Mouse (Mus musculus): ENCODE data around the gene Ufc1. TPM values are rescaled to one million over a fixed set of nuclear protein-coding genes. Genes with fewer than 3 reads are reported as not detected.

Gene Ufc1
- polyA plus RNA-seq, 1 experiment from 2014 or later: 118 TPM

- Histone ChIP-seq H3K9me3 (ENCODE audit: control insufficient read depth, low read depth, low read length) (no peaks in the 10 kb centered on the region), H3K27me3 (ENCODE audit: control insufficient read depth, insufficient read depth, low read length) (no peaks in the 10 kb centered on the region), H3K9ac (replicated peaks; ENCODE audit: low read depth, low read length) (no peak overlapping the region), H3K4me3 (ENCODE audit: low read depth, low read length) (no peak overlapping the region), H3K36me3 (ENCODE audit: control insufficient read depth, insufficient read depth, low read length) (no peaks in the 10 kb centered on the region), H3K4me1 (ENCODE audit: control insufficient read depth, insufficient read depth, low read length) (peaks cover 8% of the 10 kb centered on the region), H3K27ac (ENCODE audit: low read length) (no peak overlapping the region), H3K4me2 (replicated peaks; ENCODE audit: low read depth, low read length) (no peak overlapping the region)
- WGBS: 78% methylated on average over 17 of the region's 17 CpGs
- ATAC-seq (ENCODE audit: insufficient number of reproducible peaks, insufficient read depth, low FRiP score, low read depth): no peak
Measured at GRCm38 (mm10) chr1:171258921-171259320, 35.9 kb downstream of the Ufc1 start.

- Histone ChIP-seq H3K4me1 (ENCODE audit: control insufficient read depth, insufficient read depth, low read length) (peaks cover 8% of the 10 kb centered on the region), H3K27ac (ENCODE audit: low read length) (no peak overlapping the region), H3K4me2 (replicated peaks; ENCODE audit: low read depth, low read length) (no peak overlapping the region), H3K9me3 (ENCODE audit: control insufficient read depth, low read depth, low read length) (no peaks in the 10 kb centered on the region), H3K27me3 (ENCODE audit: control insufficient read depth, insufficient read depth, low read length) (no peaks in the 10 kb centered on the region), H3K36me3 (ENCODE audit: control insufficient read depth, insufficient read depth, low read length) (no peaks in the 10 kb centered on the region), H3K9ac (replicated peaks; ENCODE audit: low read depth, low read length) (no peak overlapping the region), H3K4me3 (ENCODE audit: low read depth, low read length) (no peak overlapping the region)
- no peak for ATAC-seq (ENCODE audit: insufficient number of reproducible peaks, insufficient read depth, low FRiP score, low read depth)
- WGBS: 90% methylated on average over 9 of the region's 9 CpGs
Measured at GRCm38 (mm10) chr1:171257781-171258180, 37.0 kb downstream of the Ufc1 start.

- no peaks in the 10 kb centered on the region for H3K36me3 ChIP-seq (ENCODE audit: control insufficient read depth, insufficient read depth, low read length)
- peaks cover 9% of the 10 kb centered on the region for H3K4me1 ChIP-seq (ENCODE audit: control insufficient read depth, insufficient read depth, low read length)
- H3K4me3 ChIP-seq (ENCODE audit: low read depth, low read length): no peak overlapping the region
- H3K9me3 ChIP-seq (ENCODE audit: control insufficient read depth, low read depth, low read length): no peaks in the 10 kb centered on the region
- no peak overlapping the region for H3K9ac ChIP-seq (replicated peaks; ENCODE audit: low read depth, low read length)
- WGBS: 63% methylated on average over 15 of the region's 15 CpGs
- ATAC-seq (ENCODE audit: insufficient number of reproducible peaks, insufficient read depth, low FRiP score, low read depth): no peak
- no peak overlapping the region for H3K27ac ChIP-seq (ENCODE audit: low read length)
- no peak overlapping the region for H3K4me2 ChIP-seq (replicated peaks; ENCODE audit: low read depth, low read length)
- H3K27me3 ChIP-seq (ENCODE audit: control insufficient read depth, insufficient read depth, low read length): no peaks in the 10 kb centered on the region
Measured at GRCm38 (mm10) chr1:171256937-171257548, 37.8 kb downstream of the Ufc1 start.

GRCm38 (mm10) chr1:171256095-171256818 is 38.6 kb downstream of the Ufc1 start:
- Histone ChIP-seq H3K36me3 (ENCODE audit: control insufficient read depth, insufficient read depth, low read length) (no peaks in the 10 kb centered on the region), H3K4me3 (ENCODE audit: low read depth, low read length) (no peak overlapping the region), H3K9ac (replicated peaks; ENCODE audit: low read depth, low read length) (no peak overlapping the region), H3K4me1 (ENCODE audit: control insufficient read depth, insufficient read depth, low read length) (peaks cover 15% of the 10 kb centered on the region), H3K9me3 (ENCODE audit: control insufficient read depth, low read depth, low read length) (no peaks in the 10 kb centered on the region), H3K4me2 (replicated peaks; ENCODE audit: low read depth, low read length) (no peak overlapping the region), H3K27ac (ENCODE audit: low read length) (no peak overlapping the region), H3K27me3 (ENCODE audit: control insufficient read depth, insufficient read depth, low read length) (no peaks in the 10 kb centered on the region)
- no peak for ATAC-seq (ENCODE audit: insufficient number of reproducible peaks, insufficient read depth, low FRiP score, low read depth)
- 90% methylated on average over 24 of the region's 24 CpGs for WGBS

GRCm38 (mm10) chr1:171252415-171252814 is 42.4 kb downstream of the Ufc1 start:
- WGBS: 59% methylated on average over 17 of the region's 17 CpGs
- no peaks in the 10 kb centered on the region for H3K27me3 ChIP-seq (ENCODE audit: control insufficient read depth, insufficient read depth, low read length)
- peaks cover 47% of the 10 kb centered on the region for H3K4me1 ChIP-seq (ENCODE audit: control insufficient read depth, insufficient read depth, low read length)
- H3K27ac ChIP-seq (ENCODE audit: low read length): peak overlapping the region; percentile 84
- H3K9ac ChIP-seq (replicated peaks; ENCODE audit: low read depth, low read length): 0 out of 2 replicates have a peak overlapping the region, but pooled peaks have one; percentile 28
- no peaks in the 10 kb centered on the region for H3K9me3 ChIP-seq (ENCODE audit: control insufficient read depth, low read depth, low read length)
- peak overlapping the region; percentile 57 for H3K4me2 ChIP-seq (replicated peaks; ENCODE audit: low read depth, low read length)
- no peak for ATAC-seq (ENCODE audit: insufficient number of reproducible peaks, insufficient read depth, low FRiP score, low read depth)
- peak overlapping the region; percentile 31; the same call in 1 of the 2 replicates for H3K4me3 ChIP-seq (ENCODE audit: low read depth, low read length)
- H3K36me3 ChIP-seq (ENCODE audit: control insufficient read depth, insufficient read depth, low read length): no peaks in the 10 kb centered on the region

GRCm38 (mm10) chr1:171251594-171252324 is 43.1 kb downstream of the Ufc1 start:
- Histone ChIP-seq H3K36me3 (ENCODE audit: control insufficient read depth, insufficient read depth, low read length) (no peaks in the 10 kb centered on the region), H3K4me3 (ENCODE audit: low read depth, low read length) (peak overlapping the region; percentile 31), H3K9me3 (ENCODE audit: control insufficient read depth, low read depth, low read length) (no peaks in the 10 kb centered on the region), H3K4me1 (ENCODE audit: control insufficient read depth, insufficient read depth, low read length) (peaks cover 47% of the 10 kb centered on the region), H3K27me3 (ENCODE audit: control insufficient read depth, insufficient read depth, low read length) (no peaks in the 10 kb centered on the region), H3K4me2 (replicated peaks; ENCODE audit: low read depth, low read length) (peak overlapping the region; percentile 57), H3K9ac (replicated peaks; ENCODE audit: low read depth, low read length) (0 out of 2 replicates have a peak overlapping the region, but pooled peaks have one; percentile 28), H3K27ac (ENCODE audit: low read length) (peak overlapping the region; percentile 84)
- ATAC-seq (ENCODE audit: insufficient number of reproducible peaks, insufficient read depth, low FRiP score, low read depth): peak; percentile 25; the same call in 1 of the 2 replicates
- 9% methylated on average over 13 of the region's 13 CpGs for WGBS

GRCm38 (mm10) chr1:171250680-171251593 is 43.9 kb downstream of the Ufc1 start, which contains the start of gene Ndufs2:
TSS of gene Ndufs2 (minus strand) at chr1:171251388.
- peaks cover 50% of the 10 kb centered on the region for H3K4me1 ChIP-seq (ENCODE audit: control insufficient read depth, insufficient read depth, low read length)
- H3K36me3 ChIP-seq (ENCODE audit: control insufficient read depth, insufficient read depth, low read length): no peaks in the 10 kb centered on the region
- H3K27ac ChIP-seq (ENCODE audit: low read length): peak within 1 kb of the TSS; percentile 84
- peak within 1 kb of the TSS; percentile 31 for H3K4me3 ChIP-seq (ENCODE audit: low read depth, low read length)
- WGBS: 28% methylated on average over 26 of the region's 26 CpGs
- H3K27me3 ChIP-seq (ENCODE audit: control insufficient read depth, insufficient read depth, low read length): no peaks in the 10 kb centered on the region
- ATAC-seq (ENCODE audit: insufficient number of reproducible peaks, insufficient read depth, low FRiP score, low read depth): no peak
- peak within 1 kb of the TSS; percentile 57 for H3K4me2 ChIP-seq (replicated peaks; ENCODE audit: low read depth, low read length)
- no peaks in the 10 kb centered on the region for H3K9me3 ChIP-seq (ENCODE audit: control insufficient read depth, low read depth, low read length)
- peak within 1 kb of the TSS; percentile 30 for H3K9ac ChIP-seq (replicated peaks; ENCODE audit: low read depth, low read length)

Data from stomach, embryonic 14.5 days (tissue).